Mouse (Mus musculus) frontal cortex, adult (tissue): ENCODE data around the gene Fbln5.

Experiments
- ATAC-seq: cut with Nextera tagmentation; 2 replicates; pipeline ENCODE4 v1.9.2; 2017; ENCODE audit warnings: mild to moderate bottlenecking, moderate library complexity, mixed read lengths; ENCODE audit not compliant: low TSS enrichment

Fbln5 gene

GRCm38 (mm10) chr12:101762054-101762453 lies 56.8 kb downstream of the Fbln5 start:
- ATAC-seq = no peak

- no peak for ATAC-seq
Measured at GRCm38 (mm10) chr12:101759440-101760045, 59.3 kb downstream of the Fbln5 start.

- no peak for ATAC-seq
Measured at GRCm38 (mm10) chr12:101758698-101759097, 60.2 kb downstream of the Fbln5 start.

- ATAC-seq = no peak
Measured at GRCm38 (mm10) chr12:101742375-101742774, 76.5 kb downstream of the Fbln5 start.

GRCm38 (mm10) chr12:101740486-101740885 lies 78.4 kb downstream of the Fbln5 start:
- no peak for ATAC-seq

GRCm38 (mm10) chr12:101740045-101740444 lies 78.8 kb downstream of the Fbln5 start:
- ATAC-seq = no peak

GRCm38 (mm10) chr12:101718755-101719150 lies 100.1 kb downstream of the Fbln5 start:
- ATAC-seq = no peak

- ATAC-seq = peak; percentile 55; the same call in 1 of the 2 replicates
Measured at GRCm38 (mm10) chr12:101718054-101718754, 100.7 kb downstream of the Fbln5 start, which contains the start of gene Tc2n. TSS of gene Tc2n (minus strand) at chr12:101718523.

- no peak for ATAC-seq
Measured at GRCm38 (mm10) chr12:101699176-101699575, 119.7 kb downstream of the Fbln5 start.
